8 mouse cellular contexts compared by ENCODE assay signal in genomic region chr11:120629341-120629730, GRCm38 (mm10). TPM values are rescaled to one million over a fixed set of nuclear protein-coding genes. Genes with fewer than 3 reads are reported as not detected.
A peak's percentile ranks its signal among the peaks of the same experiment; 100 is the strongest.
DNase-seq lines count a peak whose midpoint lies in the region; ATAC-seq and TF ChIP-seq lines count a peak whose summit lies in the region.

No protein-coding gene starts in this region.

- WGBS in heart, embryonic 15.5 days = 70% methylated on average over 23 of the region's 23 CpGs
- 81% methylated on average over 23 of the region's 23 CpGs for WGBS in limb, embryonic 13.5 days
- 79% methylated on average over 23 of the region's 23 CpGs for WGBS in neural tube, embryonic 13.5 days

- H3K36me3 ChIP-seq in MEL (ENCODE audit: control insufficient read depth in 1 of 2, insufficient read depth in 2 of 2, low read length in 2 of 2) = peaks cover 3 to 31% of the 10 kb centered on the region in 2 experiments; a peak in 3 of 4 replicates
- H3K36me3 ChIP-seq in heart, embryonic 15.5 days = peaks cover 15% of the 10 kb centered on the region
- peaks cover 30% of the 10 kb centered on the region for H3K36me3 ChIP-seq in limb, embryonic 13.5 days
- H3K36me3 ChIP-seq in neural tube, embryonic 13.5 days = peaks cover 28% of the 10 kb centered on the region

- DNase-seq in gastrocnemius, adult 2 months = peak; percentile 82
- no peak for DNase-seq in gastrocnemius, adult 18-20 months (ENCODE audit: low spot score)
- peak; percentile 18 for DNase-seq in MEL (ENCODE audit: low read depth, low spot score)
- no peak for DNase-seq in frontal cortex, adult 2 months (ENCODE audit: extremely low spot score in 1 of 2, low spot score in 1 of 2)
- no peak for DNase-seq in cerebellum, postnatal 14 days

- no peak for TF ChIP-seq RAD21 in MEL (IDR thresholded peaks at IDR 0.05; ENCODE audit: low read depth, low read length)

- intact Hi-C loops in gastrocnemius, adult 2 months (cut with DNase I) = no loop called here

- no peak for TF ChIP-seq EP300 in MEL (IDR thresholded peaks at IDR 0.05; ENCODE audit: low read depth in 1 of 2, low read length in 2 of 2)

- H3K27ac ChIP-seq in gastrocnemius, adult 2 months = peak overlapping the region; percentile 98
- H3K27ac ChIP-seq in MEL (ENCODE audit: control insufficient read depth, low read depth, low read length) = no peak overlapping the region
- peak overlapping the region; percentile 58 for H3K27ac ChIP-seq in heart, embryonic 15.5 days
- no peak overlapping the region for H3K27ac ChIP-seq in limb, embryonic 13.5 days
- peak overlapping the region; percentile 47; the same call in 1 of the 2 replicates for H3K27ac ChIP-seq in neural tube, embryonic 13.5 days (replicated peaks)

- no peak overlapping the region for H3K9ac ChIP-seq in MEL (ENCODE audit: control insufficient read depth, low read depth, low read length, poor library complexity, severe bottlenecking)
- H3K9ac ChIP-seq in heart, embryonic 15.5 days = no peak overlapping the region
- 0 out of 2 replicates have a peak overlapping the region, but pooled peaks have one; percentile 19 for H3K9ac ChIP-seq in limb, embryonic 13.5 days
- H3K9ac ChIP-seq in neural tube, embryonic 13.5 days = no peak overlapping the region

- no peak for TF ChIP-seq CTCF in gastrocnemius, adult 2 months (IDR thresholded peaks at IDR 0.05)
- TF ChIP-seq CTCF in MEL (IDR thresholded peaks at IDR 0.05 in 2 of 3, conservative IDR thresholded peaks at IDR 0.05 in 1 of 3; ENCODE audit: control insufficient read depth in 1 of 3, insufficient read depth in 1 of 3, low read depth in 2 of 3, low read length in 3 of 3, poor library complexity in 1 of 3, severe bottlenecking in 1 of 3) = no peak

- H3K4me3 ChIP-seq in gastrocnemius, adult 2 months = peak overlapping the region; percentile 69
- no peak overlapping the region for H3K4me3 ChIP-seq in MEL (ENCODE audit: control insufficient read depth in 1 of 2, insufficient read depth in 1 of 2, low read depth in 2 of 2, low read length in 2 of 2)
- peak overlapping the region; percentile 19 for H3K4me3 ChIP-seq in heart, embryonic 15.5 days
- H3K4me3 ChIP-seq in limb, embryonic 13.5 days = no peak overlapping the region
- H3K4me3 ChIP-seq in neural tube, embryonic 13.5 days = peak overlapping the region; percentile 4; the same call in 1 of the 2 replicates

- H3K79me2 ChIP-seq in MEL (ENCODE audit: control insufficient read depth, insufficient read depth, low read length, poor library complexity) = peaks cover 64% of the 10 kb centered on the region

- peaks cover 19 to 41% of the 10 kb centered on the region in 2 experiments for H3K4me1 ChIP-seq in MEL (ENCODE audit: control insufficient read depth in 1 of 2, insufficient read depth in 2 of 2, low read length in 2 of 2)
- H3K4me1 ChIP-seq in heart, embryonic 15.5 days (replicated peaks) = peaks cover 53% of the 10 kb centered on the region
- peaks cover 43% of the 10 kb centered on the region for H3K4me1 ChIP-seq in limb, embryonic 13.5 days
- peaks cover 45% of the 10 kb centered on the region for H3K4me1 ChIP-seq in neural tube, embryonic 13.5 days (replicated peaks)

- H3K27me3 ChIP-seq in MEL (ENCODE audit: control insufficient read depth in 1 of 2, insufficient read depth in 2 of 2, low read length in 2 of 2) = no peaks in the 10 kb centered on the region
- H3K27me3 ChIP-seq in heart, embryonic 15.5 days = no peaks in the 10 kb centered on the region
- no peaks in the 10 kb centered on the region for H3K27me3 ChIP-seq in limb, embryonic 13.5 days
- no peaks in the 10 kb centered on the region for H3K27me3 ChIP-seq in neural tube, embryonic 13.5 days

- no peaks in the 10 kb centered on the region for H3K9me3 ChIP-seq in MEL (replicated peaks; ENCODE audit: insufficient read depth, low read length)
- H3K9me3 ChIP-seq in heart, embryonic 15.5 days (replicated peaks) = no peaks in the 10 kb centered on the region
- no peaks in the 10 kb centered on the region for H3K9me3 ChIP-seq in limb, embryonic 13.5 days
- no peaks in the 10 kb centered on the region for H3K9me3 ChIP-seq in neural tube, embryonic 13.5 days

- H3K4me2 ChIP-seq in heart, embryonic 15.5 days = peak overlapping the region; percentile 94
- H3K4me2 ChIP-seq in limb, embryonic 13.5 days (replicated peaks) = peak overlapping the region; percentile 11; the same call in 1 of the 2 replicates
- peak overlapping the region; percentile 35; the same call in 1 of the 2 replicates for H3K4me2 ChIP-seq in neural tube, embryonic 13.5 days

- TF ChIP-seq POLR2A in MEL (IDR thresholded peaks at IDR 0.05; ENCODE audit: control insufficient read depth in 1 of 2, insufficient read depth in 1 of 2, low read depth in 1 of 2, low read length in 2 of 2, poor library complexity in 1 of 2) = no peak

- no peak for ATAC-seq in heart, embryonic 15.5 days (replicated peaks; ENCODE audit: insufficient number of reproducible peaks, insufficient read depth, low FRiP score, low read depth)
- no peak for ATAC-seq in limb, embryonic 13.5 days (ENCODE audit: low FRiP score, low read depth)
- ATAC-seq in neural tube, embryonic 13.5 days (ENCODE audit: low read depth) = no peak

TF ChIP-seq in MEL, 35 proteins besides CTCF, POLR2A, EP300 and RAD21 (continues in another document):
- TF ChIP-seq MAZ (IDR thresholded peaks at IDR 0.05; ENCODE audit: low read depth, low read length) (no peak), MAFK (IDR thresholded peaks at IDR 0.05; ENCODE audit: borderline replicate concordance, low read depth, low read length) (no peak), E2F4 (IDR thresholded peaks at IDR 0.05; ENCODE audit: borderline replicate concordance, low read depth, low read length) (no peak), MXI1 (IDR thresholded peaks at IDR 0.05; ENCODE audit: low read depth, low read length) (no peak), POLR2AphosphoS2 (IDR thresholded peaks at IDR 0.05; ENCODE audit: low read length) (no peak), GABPA (IDR thresholded peaks at IDR 0.05; ENCODE audit: low read depth, low read length) (no peak)

RNA-seq across cellular contexts. Expression of gene Mafg, which starts 4.1 kb away (rescaled TPM):
- 10 to 100 TPM; 53.1 to 68.2 TPM for total RNA-seq in gastrocnemius, adult 2 months (2021)
- 10 to 100 TPM; 50.2 to 58.8 TPM for total RNA-seq in gastrocnemius, adult 18-20 months (2021)
- total RNA-seq in MEL (2012; rRNA removed) = 26.5 and 29.7 TPM in 2 replicates
- polyA plus RNA-seq in MEL (2012; ENCODE audit: insufficient read depth in 1 of 2, insufficient read length in 2 of 2, low read depth in 1 of 2, low replicate concordance in 2 of 2, missing spikeins in 1 of 2) = 100 to 1,000 TPM in 1 of 2 experiments, 10 to 100 TPM in 1; 54.0 to 113 TPM
- 17.8 and 21.2 TPM in 2 replicates for polyA plus RNA-seq in heart, embryonic 15.5 days (2015; fragmentation: Nextera tagmentation; extraction: Ambion mirVana)
- 27.0 and 28.9 TPM in 2 replicates for polyA plus RNA-seq in limb, embryonic 13.5 days (2015; fragmentation: Nextera tagmentation; extraction: Ambion mirVana)
- polyA plus RNA-seq in neural tube, embryonic 13.5 days (2015; fragmentation: Nextera tagmentation; extraction: Ambion mirVana) = 35.5 and 36.0 TPM in 2 replicates
- 79.9 and 84.5 TPM in 2 replicates for polyA plus RNA-seq in frontal cortex, adult 2 months (2012; rRNA removed)

RNA-seq across cellular contexts. Expression of gene Sirt7, which starts 4.3 kb away (rescaled TPM):
- 1 to 10 TPM; 4.1 to 4.7 TPM for total RNA-seq in gastrocnemius, adult 2 months (2021)
- total RNA-seq in gastrocnemius, adult 18-20 months (2021) = 1 to 10 TPM; 3.6 to 4.2 TPM
- total RNA-seq in MEL (2012; rRNA removed) = 61.6 and 78.2 TPM in 2 replicates
- 10 to 100 TPM in 1 of 2 experiments, not detected in 1; 72.3 TPM for polyA plus RNA-seq in MEL (2012; ENCODE audit: insufficient read depth in 1 of 2, insufficient read length in 2 of 2, low read depth in 1 of 2, low replicate concordance in 2 of 2, missing spikeins in 1 of 2)
- polyA plus RNA-seq in heart, embryonic 15.5 days (2015; fragmentation: Nextera tagmentation; extraction: Ambion mirVana) = 17.6 and 25.1 TPM in 2 replicates
- 25.6 and 28.8 TPM in 2 replicates for polyA plus RNA-seq in limb, embryonic 13.5 days (2015; fragmentation: Nextera tagmentation; extraction: Ambion mirVana)
- 52.0 and 55.2 TPM in 2 replicates for polyA plus RNA-seq in neural tube, embryonic 13.5 days (2015; fragmentation: Nextera tagmentation; extraction: Ambion mirVana)
- polyA plus RNA-seq in frontal cortex, adult 2 months (2012; rRNA removed) = 99.4 and 101 TPM in 2 replicates

RNA-seq across cellular contexts. Expression of gene Pcyt2, which starts 11.6 kb away (rescaled TPM):
- total RNA-seq in gastrocnemius, adult 2 months (2021) = 10 to 100 TPM; 30.6 to 39.2 TPM
- 10 to 100 TPM; 26.1 to 27.7 TPM for total RNA-seq in gastrocnemius, adult 18-20 months (2021)
- total RNA-seq in MEL (2012; rRNA removed) = 71.8 and 86.7 TPM in 2 replicates
- 10 to 100 TPM in 1 of 2 experiments, not detected in 1; 87.3 TPM for polyA plus RNA-seq in MEL (2012; ENCODE audit: insufficient read depth in 1 of 2, insufficient read length in 2 of 2, low read depth in 1 of 2, low replicate concordance in 2 of 2, missing spikeins in 1 of 2)
- 80.3 and 111 TPM in 2 replicates for polyA plus RNA-seq in heart, embryonic 15.5 days (2015; fragmentation: Nextera tagmentation; extraction: Ambion mirVana)
- 150 and 153 TPM in 2 replicates for polyA plus RNA-seq in limb, embryonic 13.5 days (2015; fragmentation: Nextera tagmentation; extraction: Ambion mirVana)
- polyA plus RNA-seq in neural tube, embryonic 13.5 days (2015; fragmentation: Nextera tagmentation; extraction: Ambion mirVana) = 167 and 175 TPM in 2 replicates
- 252 and 254 TPM in 2 replicates for polyA plus RNA-seq in frontal cortex, adult 2 months (2012; rRNA removed)

RNA-seq across cellular contexts. Expression of gene Pycr1, which starts 14.2 kb away (rescaled TPM):
- total RNA-seq in gastrocnemius, adult 2 months (2021) = 1 to 10 TPM; 3.5 to 3.8 TPM
- 1 to 10 TPM; 2.8 to 3.2 TPM for total RNA-seq in gastrocnemius, adult 18-20 months (2021)
- 2.6 and 7.1 TPM in 2 replicates for total RNA-seq in MEL (2012; rRNA removed)
- polyA plus RNA-seq in MEL (2012; ENCODE audit: insufficient read depth in 1 of 2, insufficient read length in 2 of 2, low read depth in 1 of 2, low replicate concordance in 2 of 2, missing spikeins in 1 of 2) = 10 to 100 TPM in 1 of 2 experiments, not detected in 1; 15.3 TPM
- polyA plus RNA-seq in heart, embryonic 15.5 days (2015; fragmentation: Nextera tagmentation; extraction: Ambion mirVana) = 17.1 and 23.5 TPM in 2 replicates
- 43.7 and 45.6 TPM in 2 replicates for polyA plus RNA-seq in limb, embryonic 13.5 days (2015; fragmentation: Nextera tagmentation; extraction: Ambion mirVana)
- 24.7 and 24.8 TPM in 2 replicates for polyA plus RNA-seq in neural tube, embryonic 13.5 days (2015; fragmentation: Nextera tagmentation; extraction: Ambion mirVana)
- 3.2 and 3.7 TPM in 2 replicates for polyA plus RNA-seq in frontal cortex, adult 2 months (2012; rRNA removed)

RNA-seq across cellular contexts. Expression of gene Myadml2, which starts 18.6 kb away (rescaled TPM):
- 100 to 1,000 TPM; 109 to 157 TPM for total RNA-seq in gastrocnemius, adult 2 months (2021)
- 100 to 1,000 TPM; 124 to 137 TPM for total RNA-seq in gastrocnemius, adult 18-20 months (2021)
- not detected in 2 replicates for total RNA-seq in MEL (2012; rRNA removed)
- polyA plus RNA-seq in MEL (2012; ENCODE audit: insufficient read depth in 1 of 2, insufficient read length in 2 of 2, low read depth in 1 of 2, low replicate concordance in 2 of 2, missing spikeins in 1 of 2) = not detected
- 13.2 and 15.4 TPM in 2 replicates for polyA plus RNA-seq in heart, embryonic 15.5 days (2015; fragmentation: Nextera tagmentation; extraction: Ambion mirVana)
- polyA plus RNA-seq in limb, embryonic 13.5 days (2015; fragmentation: Nextera tagmentation; extraction: Ambion mirVana) = 0.36 and 1.3 TPM in 2 replicates
- polyA plus RNA-seq in neural tube, embryonic 13.5 days (2015; fragmentation: Nextera tagmentation; extraction: Ambion mirVana) = 0.66 and 1.7 TPM in 2 replicates
- polyA plus RNA-seq in frontal cortex, adult 2 months (2012; rRNA removed) = 4.7 and 5.6 TPM in 2 replicates

Comparison
In these comparisons a context has a peak if more than half of its experiments do, and no peak if none do; other contexts are left out.
1. DNase-seq: peak in gastrocnemius, adult 2 months (single experiment) and MEL (single experiment); none in gastrocnemius, adult 18-20 months (single experiment), frontal cortex, adult 2 months (0 of 2) and cerebellum, postnatal 14 days (0 of 2).
2. H3K27ac ChIP-seq: peak in gastrocnemius, adult 2 months (single experiment), heart, embryonic 15.5 days (single experiment) and neural tube, embryonic 13.5 days (single experiment); none in MEL (single experiment) and limb, embryonic 13.5 days (single experiment).
3. H3K4me3 ChIP-seq: peak in gastrocnemius, adult 2 months (single experiment), heart, embryonic 15.5 days (single experiment) and neural tube, embryonic 13.5 days (single experiment); none in MEL (0 of 2) and limb, embryonic 13.5 days (single experiment).
4. H3K4me2 ChIP-seq: peak in every context shown above with its lines; median percentile 94 in heart, embryonic 15.5 days; 35 in neural tube, embryonic 13.5 days; 11 in limb, embryonic 13.5 days.